Mouse (Mus musculus): Measurements from ENCODE around the gene Pld1.

Gene Pld1

GRCm38 (mm10) chr3:27938381-27939323, at the start of gene Pld1:
TSS of gene Pld1 (plus strand) at chr3:27938695.
- no peak for DNase-seq (ENCODE audit: low read depth in 2 of 2, low spot score in 2 of 2)

- DNase-seq (ENCODE audit: low read depth in 2 of 2, low spot score in 2 of 2), result no peak
These were observed 42.1 kb upstream of the Pld1 start, which contains the start of gene Tmem212 for GRCm38 (mm10) chr3:27896318-27896892. TSS of gene Tmem212 (minus strand) at chr3:27896368.

GRCm38 (mm10) chr3:27898178-27898577, 40.3 kb upstream of the Pld1 start:
- no peak for DNase-seq (ENCODE audit: low read depth in 2 of 2, low spot score in 2 of 2)

DNA sequence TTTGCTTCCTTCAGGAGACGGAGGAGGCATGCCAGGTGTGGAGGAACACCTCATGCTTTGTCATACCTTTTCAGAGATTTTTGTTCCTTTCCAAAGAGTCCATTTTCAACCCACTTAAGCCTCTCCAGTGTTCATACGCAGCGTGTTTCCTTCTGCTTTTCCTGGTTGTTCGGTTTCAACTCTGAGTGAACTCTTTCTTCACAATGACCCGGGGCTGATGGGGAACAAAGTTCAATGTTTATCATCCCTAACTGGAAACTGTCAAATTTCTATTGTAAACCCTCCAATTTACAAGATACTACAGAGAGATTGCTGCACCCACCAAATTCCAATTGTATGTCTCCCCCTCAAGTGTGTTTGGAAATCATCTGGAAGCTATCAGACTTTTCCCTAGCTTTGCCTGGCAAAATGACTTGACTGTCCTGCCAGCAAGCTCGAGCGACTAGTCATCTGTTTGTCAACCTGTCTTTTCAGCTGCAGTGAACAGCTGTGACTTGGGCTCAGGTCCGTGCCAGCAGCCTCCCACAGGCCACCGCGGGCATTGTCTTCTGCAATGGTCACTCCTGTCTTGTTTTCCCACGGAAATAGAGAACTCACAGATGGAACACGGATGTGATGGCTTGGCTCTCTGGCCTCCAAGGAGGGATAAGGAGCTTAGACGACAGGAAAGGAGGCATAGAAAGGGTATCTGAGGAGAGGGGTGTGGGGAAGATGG, 39.3 kb upstream of the Pld1 start:
- DNase-seq (ENCODE audit: low read depth in 2 of 2, low spot score in 2 of 2), result no peak

DNA sequence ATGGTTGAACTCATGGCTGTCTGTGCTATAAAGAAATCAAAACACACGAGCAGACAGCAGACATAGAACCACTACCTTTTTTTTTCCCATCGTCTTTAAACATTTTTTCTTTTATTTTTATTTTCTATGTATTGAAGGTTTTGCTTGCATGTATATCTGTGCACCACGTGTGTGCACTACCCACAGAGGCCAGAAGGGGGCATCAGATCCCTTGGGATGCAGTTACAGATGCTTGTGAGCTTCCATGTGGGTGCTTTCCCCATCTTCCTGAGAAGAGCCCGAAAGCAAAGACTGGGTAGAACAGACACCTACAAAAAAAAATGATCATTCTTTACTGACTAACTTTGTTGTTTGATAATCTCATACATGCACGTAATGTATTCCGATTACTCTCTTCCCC, 36.6 kb upstream of the Pld1 start:
- DNase-seq (ENCODE audit: low read depth in 2 of 2, low spot score in 2 of 2), result no peak

- no peak for DNase-seq (ENCODE audit: low read depth in 2 of 2, low spot score in 2 of 2)
These were observed 33.7 kb upstream of the Pld1 start for GRCm38 (mm10) chr3:27904659-27905330.

DNA sequence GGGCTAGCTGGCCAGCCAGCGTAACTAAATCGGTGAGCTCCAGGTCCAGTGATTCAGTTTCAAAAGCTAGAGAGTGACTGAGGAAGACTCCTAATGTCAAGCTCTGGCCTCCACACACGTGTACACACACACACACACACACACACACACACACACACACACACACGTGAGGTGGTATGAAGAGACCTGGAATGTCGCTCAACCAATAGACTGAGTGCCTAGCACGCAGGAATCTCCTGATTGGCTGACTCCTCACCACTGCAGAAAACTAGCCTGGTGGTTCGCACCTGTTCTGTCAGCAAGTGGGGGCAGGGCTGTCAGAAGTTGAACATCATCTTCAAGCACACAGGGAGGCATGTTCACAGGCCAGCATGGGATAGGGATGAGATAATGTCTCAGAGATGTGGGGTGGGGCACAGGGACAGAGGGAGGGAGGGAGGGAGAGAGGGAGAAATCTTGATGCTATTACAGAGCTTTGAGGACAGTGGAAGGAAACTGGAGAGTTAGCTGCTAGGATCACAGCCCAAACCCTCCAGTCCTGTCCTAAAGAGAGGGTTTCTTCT, 31.8 kb upstream of the Pld1 start:
- DNase-seq (ENCODE audit: low read depth in 2 of 2, low spot score in 2 of 2), result no peak

DNA sequence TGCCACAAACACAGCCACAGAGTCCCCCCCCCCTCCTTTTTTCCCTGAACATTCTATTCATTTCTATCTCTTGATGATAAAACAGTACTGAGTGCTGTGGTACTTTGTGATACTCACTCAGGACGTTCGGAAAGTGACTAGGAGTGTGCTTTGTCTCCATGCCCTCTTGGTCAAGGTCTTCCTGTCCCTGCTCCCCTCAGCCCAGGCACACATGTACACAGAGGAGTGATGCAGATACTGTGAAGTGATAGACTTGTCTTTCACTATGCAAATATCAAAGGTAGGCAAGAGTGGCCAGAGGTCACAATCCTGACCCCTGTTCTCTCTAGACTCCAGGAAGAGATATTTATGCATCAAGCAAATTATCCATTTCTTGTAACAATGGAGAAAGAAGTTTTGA, 31.2 kb upstream of the Pld1 start:
- no peak for DNase-seq (ENCODE audit: low read depth in 2 of 2, low spot score in 2 of 2)

GRCm38 (mm10) chr3:27908316-27908715, 30.2 kb upstream of the Pld1 start:
- DNase-seq (ENCODE audit: low read depth in 2 of 2, low spot score in 2 of 2), result no peak

GRCm38 (mm10) chr3:27909016-27909415, 29.5 kb upstream of the Pld1 start:
- no peak for DNase-seq (ENCODE audit: low read depth in 2 of 2, low spot score in 2 of 2)

- DNase-seq (ENCODE audit: low read depth in 2 of 2, low spot score in 2 of 2), result no peak
These were observed 19.6 kb upstream of the Pld1 start for GRCm38 (mm10) chr3:27918656-27919436.

GRCm38 (mm10) chr3:27921268-27922020, 17.1 kb upstream of the Pld1 start:
- DNase-seq (ENCODE audit: low read depth in 2 of 2, low spot score in 2 of 2), result no peak

DNA sequence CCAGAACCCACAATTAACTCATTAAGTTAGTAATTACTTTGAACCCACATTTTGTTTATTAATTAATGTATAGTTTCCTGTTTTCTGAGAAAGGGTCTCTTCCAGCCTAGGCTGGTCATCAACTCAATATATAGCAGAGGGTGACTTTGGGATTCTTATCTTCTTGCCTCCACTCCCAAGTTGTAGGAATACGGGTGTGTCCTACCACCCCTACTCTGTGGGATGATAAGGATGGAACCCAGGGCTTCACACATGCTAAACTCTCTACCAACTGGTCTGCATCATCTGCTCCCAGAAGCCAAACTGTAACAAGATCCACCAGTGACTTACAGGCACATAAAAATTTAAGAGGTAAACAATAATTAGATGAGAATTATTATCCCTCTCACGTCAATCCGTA, 14.5 kb upstream of the Pld1 start:
- DNase-seq (ENCODE audit: low read depth in 2 of 2, low spot score in 2 of 2), result no peak

GRCm38 (mm10) chr3:27929219-27929618, 9.3 kb upstream of the Pld1 start:
- DNase-seq (ENCODE audit: low read depth in 2 of 2, low spot score in 2 of 2), result no peak

DNA sequence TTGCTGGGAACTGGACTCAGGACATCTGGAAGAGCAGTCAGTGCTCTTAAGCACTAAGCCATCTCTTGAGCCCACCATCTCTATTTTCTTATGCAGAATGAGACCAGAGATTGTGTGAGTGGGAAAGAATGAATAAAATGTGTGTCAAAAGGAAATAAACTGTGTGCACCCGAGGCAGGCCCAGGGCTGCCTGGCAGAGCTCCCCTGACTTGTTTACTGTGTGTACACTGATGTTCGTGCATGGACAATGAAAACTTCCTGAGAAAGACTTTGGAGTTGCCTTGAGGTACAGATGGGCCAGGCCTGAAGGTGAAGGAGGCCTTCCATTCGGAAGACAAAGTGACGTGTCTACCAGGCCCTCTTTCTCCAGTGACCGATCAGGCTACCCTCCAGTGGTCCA, 6.1 kb upstream of the Pld1 start:
- no peak for DNase-seq (ENCODE audit: low read depth in 2 of 2, low spot score in 2 of 2)

GRCm38 (mm10) chr3:27935644-27936043, 2.9 kb upstream of the Pld1 start:
- no peak for DNase-seq (ENCODE audit: low read depth in 2 of 2, low spot score in 2 of 2)

GRCm38 (mm10) chr3:27936731-27937130, 1.8 kb upstream of the Pld1 start:
- no peak for DNase-seq (ENCODE audit: low read depth in 2 of 2, low spot score in 2 of 2)

DNA sequence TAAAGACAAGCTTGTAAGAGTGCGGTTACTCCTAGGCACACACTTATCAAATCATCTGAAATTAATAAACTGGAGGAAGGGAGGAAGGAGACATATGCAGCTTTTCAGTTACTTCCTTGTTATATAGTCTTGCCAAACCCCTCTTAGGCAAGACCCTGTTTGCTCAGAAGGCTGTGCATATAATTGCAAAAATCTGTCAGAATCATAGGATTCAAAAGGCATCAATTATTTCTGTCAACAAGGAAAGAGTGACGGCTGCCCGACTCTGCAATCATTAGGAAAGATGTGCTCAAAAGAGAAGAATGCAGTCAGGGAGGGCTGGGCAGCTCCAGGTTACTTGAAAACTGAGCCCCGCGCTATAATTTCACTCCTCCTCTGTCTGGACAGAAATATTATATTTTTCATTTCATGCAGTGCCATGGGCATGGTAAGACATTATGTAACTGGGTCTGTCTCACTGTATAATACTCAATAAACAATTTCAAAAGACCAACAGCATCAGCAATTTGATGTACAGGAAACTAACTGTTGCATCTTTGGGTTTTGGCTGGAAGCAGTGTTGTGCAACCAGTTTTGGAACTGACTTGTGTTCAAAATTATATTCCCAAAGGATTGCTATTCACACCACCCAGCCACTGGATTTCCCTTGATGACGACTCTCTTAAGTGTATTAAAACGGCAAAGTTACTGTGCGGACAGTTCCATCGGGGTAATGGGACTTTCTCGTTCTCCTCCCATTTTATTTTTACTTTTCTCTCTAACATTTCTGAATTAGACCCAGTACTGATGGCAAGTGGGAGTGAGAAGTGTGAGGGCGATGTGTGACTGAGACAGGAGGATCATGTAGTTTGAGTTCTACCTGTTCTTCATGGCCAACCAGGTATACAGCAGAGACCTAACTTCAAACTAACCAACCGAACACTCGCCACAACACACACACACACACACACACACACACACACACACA, 1.1 kb upstream of the Pld1 start:
- no peak for DNase-seq (ENCODE audit: low read depth in 2 of 2, low spot score in 2 of 2)
